Mouse (Mus musculus): ENCODE measurements around the gene Krt34.

Krt34 gene

DNA sequence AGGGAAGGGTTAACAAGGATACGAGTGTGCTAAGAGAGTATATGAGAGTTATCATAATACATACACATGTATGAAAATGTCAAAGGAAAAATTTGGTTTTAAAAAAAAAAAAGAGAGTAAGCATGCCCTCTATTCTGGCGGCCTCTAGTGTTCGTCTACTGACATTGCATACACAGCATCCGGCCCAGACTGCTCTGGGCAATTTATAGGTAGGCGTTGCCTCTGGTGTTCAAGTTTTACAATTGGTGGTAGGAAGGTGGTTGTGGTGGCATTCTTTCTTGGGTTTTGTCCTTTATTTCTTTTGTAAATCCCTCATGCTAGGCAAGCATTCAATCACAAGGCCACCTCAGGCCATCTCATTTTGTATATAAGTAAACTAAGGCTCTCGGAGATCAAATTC is 36.5 kb downstream of the Krt34 start:
- DNase-seq (ENCODE audit: low read depth in 2 of 2, low spot score in 2 of 2) = peak in 1 of 2 experiments; percentile 15

DNA sequence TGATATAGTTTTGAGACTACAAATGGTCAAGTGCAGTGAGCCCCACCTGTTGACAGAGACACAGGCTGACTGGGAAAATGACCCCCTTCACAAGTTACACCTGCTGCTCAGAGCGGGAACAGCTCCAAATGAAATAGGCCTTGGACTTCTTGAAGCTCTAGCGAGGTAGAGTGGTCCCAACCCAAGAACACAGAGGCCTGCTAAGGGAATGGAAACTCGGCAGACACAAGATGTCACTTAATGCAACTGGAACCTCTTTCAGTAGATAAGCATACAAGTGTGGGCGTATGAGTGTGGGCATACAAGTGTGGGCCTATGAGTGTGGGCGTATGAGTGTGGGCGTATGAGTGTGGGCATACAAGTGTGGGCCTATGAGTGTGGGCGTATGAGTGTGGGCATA is 42.3 kb downstream of the Krt34 start:
- no peak for DNase-seq (ENCODE audit: low read depth in 2 of 2, low spot score in 2 of 2)

DNA sequence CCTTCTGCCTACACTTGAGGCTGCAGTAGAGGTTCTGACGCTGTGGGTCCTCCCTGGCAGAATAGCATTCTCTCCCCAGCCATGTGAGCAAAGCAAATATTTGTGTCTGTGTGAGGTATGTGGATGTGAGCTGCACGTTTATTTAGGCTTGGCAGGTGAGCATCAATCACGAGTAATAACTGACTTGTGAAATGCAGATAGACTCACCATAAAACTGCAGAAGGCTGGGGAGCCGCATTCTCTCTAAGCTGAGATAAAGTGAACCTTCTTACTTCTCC is 47.0 kb downstream of the Krt34 start:
- DNase-seq (ENCODE audit: low read depth in 2 of 2, low spot score in 2 of 2) = no peak

DNA sequence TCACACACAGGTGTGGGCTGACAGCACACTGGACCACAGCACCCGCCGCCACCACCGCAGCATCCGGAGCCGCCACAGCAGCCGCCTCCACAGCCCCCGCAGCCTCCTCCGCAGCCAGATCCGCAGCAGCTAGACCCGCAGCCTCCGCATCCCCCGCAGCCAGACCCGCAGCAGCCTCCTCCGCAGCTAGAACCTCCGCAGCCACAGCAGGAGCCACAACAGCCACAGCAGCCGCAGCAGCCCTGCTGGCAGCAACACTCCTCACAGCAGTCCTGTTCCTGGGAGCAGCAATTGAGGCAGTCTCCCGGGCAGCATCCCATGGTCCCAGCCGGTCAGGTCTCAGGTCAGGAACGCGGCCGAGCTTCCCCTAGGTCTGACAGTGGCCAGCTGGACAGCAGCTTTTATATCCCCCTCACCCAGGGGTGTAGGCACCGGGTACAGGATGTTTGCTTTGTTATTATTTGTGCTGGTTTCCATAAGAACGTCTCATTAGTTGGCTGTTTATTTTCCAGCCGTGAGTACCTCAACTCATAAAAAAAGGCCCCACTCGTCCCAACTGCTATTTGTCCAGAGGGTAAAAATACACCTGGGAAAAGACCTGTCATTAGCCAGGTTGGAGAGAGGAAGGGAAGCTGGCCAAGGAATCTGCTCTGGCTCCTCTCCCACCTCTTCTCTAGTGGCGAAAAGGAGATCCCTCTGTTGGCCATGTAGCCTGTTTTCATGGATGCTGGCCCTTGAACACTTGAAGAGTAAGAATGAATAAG is 47.6 kb downstream of the Krt34 start, which contains the start of gene Krtap17-1:
Gene Krtap17-1 (minus strand): TSS at position 375 of the 764 bp plus-strand sequence.
- DNase-seq (ENCODE audit: low read depth in 2 of 2, low spot score in 2 of 2) = no peak

DNA sequence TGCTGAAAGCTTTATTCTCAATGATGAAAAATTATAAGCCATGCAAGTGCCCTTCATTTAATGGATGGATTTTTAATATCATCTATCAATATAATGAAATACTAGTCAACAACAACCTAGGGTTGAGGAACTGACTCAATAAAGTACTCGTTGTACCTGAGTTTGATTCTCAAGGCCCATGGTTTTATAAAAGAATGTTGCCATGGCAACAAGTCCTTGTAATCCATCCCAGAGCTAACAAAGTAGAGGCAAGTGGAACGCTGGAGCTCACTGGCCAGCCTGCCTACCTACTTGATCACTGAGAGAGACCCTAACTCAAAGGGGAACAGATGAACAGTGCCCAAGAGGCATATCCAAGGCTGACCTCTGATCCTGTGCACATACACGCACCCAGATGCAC is 50.8 kb downstream of the Krt34 start:
- no peak for DNase-seq (ENCODE audit: low read depth in 2 of 2, low spot score in 2 of 2)

DNA sequence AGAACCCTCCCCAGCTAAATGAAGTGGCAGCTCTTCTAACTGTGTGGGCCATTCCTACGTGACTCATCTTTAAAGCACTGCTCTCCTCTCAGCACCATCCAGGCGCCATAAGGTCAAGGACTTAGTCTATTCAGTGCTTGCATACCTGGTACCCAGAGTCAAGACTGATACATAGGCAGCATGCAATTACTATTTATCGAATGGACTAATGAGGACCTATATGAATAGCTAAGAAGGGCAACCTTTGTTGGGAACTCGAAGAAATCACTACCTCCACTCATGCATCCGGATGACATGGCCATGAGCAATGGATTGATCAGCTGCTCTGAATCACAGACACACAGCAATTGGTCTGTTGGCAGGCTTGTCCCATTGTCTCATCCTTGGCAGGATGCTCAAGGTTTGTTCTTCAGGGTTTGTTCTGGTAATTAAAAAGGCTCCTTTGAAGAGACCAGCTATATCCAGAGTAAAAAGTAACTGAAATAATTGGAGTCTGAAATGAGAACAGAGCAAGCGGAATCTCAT is 51.4 kb downstream of the Krt34 start:
- no peak for DNase-seq (ENCODE audit: low read depth in 2 of 2, low spot score in 2 of 2)

DNA sequence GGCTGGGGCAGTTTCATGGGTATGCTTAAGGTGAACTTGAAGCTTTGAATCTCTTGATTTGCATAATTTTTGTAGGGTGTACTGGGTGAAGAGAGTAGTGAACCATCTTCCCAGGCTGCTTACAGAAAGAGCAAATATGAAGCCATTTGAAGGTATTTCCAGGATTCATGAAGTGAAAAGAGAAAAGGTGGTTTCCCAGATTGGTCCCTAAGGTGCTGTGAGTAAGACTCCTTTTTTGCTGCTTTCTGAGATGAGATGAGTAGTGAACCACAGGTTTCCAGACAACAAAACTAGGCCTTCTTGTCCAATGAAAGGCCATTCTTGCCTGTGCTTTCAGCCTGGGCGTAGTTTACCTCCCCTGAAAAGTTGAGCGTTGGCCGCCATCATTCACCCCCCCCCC is 52.8 kb downstream of the Krt34 start:
- DNase-seq (ENCODE audit: low read depth in 2 of 2, low spot score in 2 of 2) = no peak
